Mouse (Mus musculus): Measurements from ENCODE around the gene Hk1.

Hk1 gene

DNA sequence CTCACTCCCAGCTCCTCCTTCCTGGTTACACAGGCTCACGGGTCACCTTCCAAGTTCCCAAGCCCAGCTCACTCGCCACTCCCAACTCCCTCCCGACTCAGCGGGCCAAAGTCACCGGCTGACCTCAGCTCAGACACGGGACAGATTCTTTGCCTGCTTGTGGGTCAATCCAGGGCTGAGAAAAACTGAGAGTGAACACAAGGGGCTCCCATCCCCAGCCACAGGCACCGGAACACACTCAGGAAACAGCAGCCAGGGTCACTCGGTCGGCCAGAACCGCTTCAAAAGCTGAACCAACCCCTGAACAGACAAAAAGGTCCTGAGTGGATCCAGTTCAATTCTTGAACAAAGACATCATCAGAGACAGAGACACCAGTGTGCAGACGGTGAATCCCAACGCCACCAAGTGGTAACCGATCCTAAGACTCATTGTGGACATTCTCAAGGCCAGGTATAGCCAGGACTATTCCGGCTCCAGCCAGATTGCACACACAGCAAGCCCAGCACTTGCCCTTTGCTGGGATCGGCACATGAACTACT, 65.8 kb downstream of the Hk1 start:
- no peak for DNase-seq

GRCm38 (mm10) chr10:62313140-62313539, 66.6 kb downstream of the Hk1 start:
- DNase-seq: no peak

DNA sequence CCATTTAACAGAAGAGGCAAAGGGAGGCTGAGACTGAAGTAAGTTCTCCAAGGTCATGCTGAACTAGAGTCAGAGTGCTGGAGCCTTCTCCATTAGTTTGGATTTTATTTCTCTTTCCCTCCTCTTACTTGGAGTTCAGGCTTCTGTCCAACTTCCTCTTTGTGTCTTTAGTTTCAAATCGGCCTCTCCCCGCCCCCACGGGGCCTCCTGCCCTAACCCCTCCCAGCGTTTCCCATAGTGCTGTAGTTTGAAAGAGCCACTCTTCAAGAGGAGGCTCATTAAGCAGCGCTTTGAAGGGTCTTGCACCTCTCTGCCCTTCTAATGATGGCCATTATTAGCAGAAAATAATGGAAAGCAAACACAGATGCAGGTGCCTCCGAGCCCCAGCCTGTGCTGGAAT, 68.2 kb downstream of the Hk1 start:
- DNase-seq: no peak

GRCm38 (mm10) chr10:62310259-62311039, 69.3 kb downstream of the Hk1 start:
- DNase-seq: no peak

GRCm38 (mm10) chr10:62309593-62309992, 70.1 kb downstream of the Hk1 start:
- no peak for DNase-seq

GRCm38 (mm10) chr10:62308896-62309491, 70.7 kb downstream of the Hk1 start:
- DNase-seq: no peak

DNA sequence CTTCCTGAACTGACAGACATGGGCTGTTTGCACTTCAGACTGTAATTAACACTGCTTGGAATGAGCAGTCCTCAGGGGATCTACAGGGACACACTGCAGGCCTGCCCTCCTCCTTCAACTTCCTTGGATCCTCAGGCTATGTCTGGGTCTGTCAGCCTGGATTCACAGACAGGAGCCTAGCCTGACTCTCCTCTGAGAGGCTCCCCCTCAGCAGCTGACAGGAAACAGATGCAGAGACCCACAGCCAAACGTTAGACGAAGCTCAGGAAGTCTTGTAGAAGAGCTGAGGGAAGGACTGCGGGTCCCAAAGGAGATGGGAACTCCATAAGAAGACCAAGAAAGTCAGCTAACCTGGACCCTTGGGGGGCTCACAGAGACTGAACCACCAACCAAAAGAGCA, 73.2 kb downstream of the Hk1 start:
- DNase-seq: no peak

GRCm38 (mm10) chr10:62305090-62305489, 74.6 kb downstream of the Hk1 start:
- DNase-seq: no peak

DNA sequence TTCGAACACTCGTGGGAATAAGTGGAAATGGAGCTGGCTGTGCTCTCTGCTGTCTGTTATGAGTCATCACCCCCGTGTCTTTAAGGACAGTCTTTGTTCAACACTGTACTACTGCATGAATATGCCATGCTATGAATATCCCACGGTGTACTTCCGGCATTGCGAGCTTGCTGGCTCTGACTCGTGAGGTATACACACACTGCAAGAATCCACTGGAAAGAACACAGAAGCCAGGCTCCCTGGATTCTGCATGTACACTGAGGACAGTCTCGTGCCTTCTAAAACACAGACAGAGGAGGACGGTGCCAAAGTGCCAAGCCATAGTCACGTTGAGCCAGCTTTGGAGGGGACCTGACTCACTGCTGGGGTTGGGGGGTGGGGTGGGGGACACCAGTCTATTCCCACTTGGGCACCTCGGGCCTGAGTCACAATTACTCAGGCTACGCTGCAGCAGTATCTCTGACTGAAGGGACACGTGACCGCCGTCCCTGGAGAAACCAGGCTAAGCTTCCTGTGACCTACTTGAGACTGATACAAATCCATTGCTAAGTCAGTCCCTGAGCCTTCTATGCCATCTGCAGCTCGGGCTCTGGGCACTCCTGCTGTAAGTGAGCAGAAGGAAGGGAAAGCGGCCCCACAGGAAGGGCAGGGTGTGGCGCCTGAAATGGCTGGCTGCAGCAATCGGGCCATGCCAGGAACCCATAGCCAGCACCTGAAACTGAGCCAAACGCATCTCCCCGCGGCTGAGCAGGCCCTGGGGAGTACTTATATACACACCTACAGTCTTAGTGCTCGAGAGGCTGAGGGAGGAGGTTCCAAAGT, 79.5 kb downstream of the Hk1 start:
- peak; percentile 72 for DNase-seq

DNA sequence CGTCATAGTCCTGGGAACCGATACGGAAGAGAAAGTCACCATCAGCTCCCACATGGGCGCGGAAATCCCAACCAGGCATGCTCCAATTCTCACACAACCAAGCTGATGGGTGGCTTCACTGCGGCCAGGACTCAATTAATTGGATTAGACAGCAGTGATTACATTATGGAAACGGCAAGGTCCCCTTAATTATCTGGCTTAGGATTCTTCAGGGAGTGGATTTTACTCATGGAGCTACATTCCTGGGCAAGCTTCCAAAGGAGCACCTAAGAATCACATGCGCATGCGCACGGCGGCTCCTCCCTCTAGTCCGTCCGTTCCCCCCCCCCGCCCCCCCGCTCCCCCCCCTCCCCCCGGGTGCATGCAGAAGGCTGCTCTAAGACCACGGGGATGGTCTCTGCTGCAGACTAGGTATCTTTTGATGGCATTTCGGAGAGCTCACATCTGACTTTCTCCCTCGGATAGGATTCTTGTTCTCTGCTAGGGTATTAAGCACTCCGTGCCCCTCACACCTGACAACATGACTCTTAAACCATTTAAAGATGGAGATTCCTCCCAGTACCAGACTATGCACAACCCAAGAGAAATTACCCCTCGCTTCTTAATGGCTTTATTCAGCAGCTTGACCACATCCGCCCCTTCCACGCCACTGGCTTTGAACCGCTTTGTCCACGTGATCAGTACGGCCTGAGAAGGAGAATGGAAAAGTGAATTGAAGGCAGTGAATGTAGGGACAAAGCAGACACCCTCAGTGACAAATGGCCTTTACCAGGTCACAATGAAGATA, 83.4 kb downstream of the Hk1 start:
- DNase-seq: no peak

- peak; percentile 54 for DNase-seq
These were observed 85.6 kb downstream of the Hk1 start for GRCm38 (mm10) chr10:62294112-62294511.

DNA sequence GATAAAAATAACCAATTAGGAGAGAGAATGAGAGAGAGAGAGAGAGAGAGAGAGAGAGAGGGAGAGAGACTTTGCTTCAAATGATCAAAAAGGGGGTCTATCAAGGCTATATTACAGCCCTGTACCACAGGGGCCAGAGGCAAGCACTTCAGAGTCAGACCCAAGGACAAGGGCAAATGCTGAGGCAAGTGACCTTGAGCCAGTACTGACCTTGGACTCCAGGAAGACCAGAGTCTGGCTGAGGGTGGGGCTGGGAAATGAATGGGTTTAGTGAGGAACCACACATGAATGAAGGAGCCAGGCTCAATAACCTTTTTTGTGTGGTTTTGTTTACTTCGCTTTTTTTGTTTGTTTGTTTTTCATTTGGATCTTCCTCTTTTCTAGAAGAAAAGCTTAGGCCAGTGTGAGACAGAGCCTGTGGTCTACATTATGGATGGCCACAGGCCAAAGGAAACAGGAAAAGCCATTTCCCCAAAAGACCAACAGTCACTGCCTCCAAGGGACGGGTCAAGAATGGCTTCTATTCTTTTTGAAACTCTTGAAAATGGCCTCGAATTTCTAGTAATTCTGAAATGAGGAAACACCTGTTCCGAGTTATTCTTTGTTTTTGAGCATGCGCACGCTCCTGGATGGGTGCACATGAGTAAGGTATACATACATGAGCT, 92.1 kb downstream of the Hk1 start:
- no peak for DNase-seq

- no peak for DNase-seq
These were observed 96.4 kb downstream of the Hk1 start for GRCm38 (mm10) chr10:62283206-62283792.

- peak; percentile 56 for DNase-seq
These were observed 96.9 kb downstream of the Hk1 start for GRCm38 (mm10) chr10:62282782-62283181.

- DNase-seq: no peak
These were observed 100.0 kb downstream of the Hk1 start for GRCm38 (mm10) chr10:62279671-62280070.

- no peak for DNase-seq
These were observed 100.6 kb downstream of the Hk1 start for GRCm38 (mm10) chr10:62279066-62279465.

GRCm38 (mm10) chr10:62277499-62278293, 102.0 kb downstream of the Hk1 start:
- no peak for DNase-seq

- DNase-seq: peak; percentile 79
These were observed 104.5 kb downstream of the Hk1 start for GRCm38 (mm10) chr10:62275235-62275634.

- DNase-seq: no peak
These were observed 110.4 kb downstream of the Hk1 start for GRCm38 (mm10) chr10:62269278-62269677.

DNA sequence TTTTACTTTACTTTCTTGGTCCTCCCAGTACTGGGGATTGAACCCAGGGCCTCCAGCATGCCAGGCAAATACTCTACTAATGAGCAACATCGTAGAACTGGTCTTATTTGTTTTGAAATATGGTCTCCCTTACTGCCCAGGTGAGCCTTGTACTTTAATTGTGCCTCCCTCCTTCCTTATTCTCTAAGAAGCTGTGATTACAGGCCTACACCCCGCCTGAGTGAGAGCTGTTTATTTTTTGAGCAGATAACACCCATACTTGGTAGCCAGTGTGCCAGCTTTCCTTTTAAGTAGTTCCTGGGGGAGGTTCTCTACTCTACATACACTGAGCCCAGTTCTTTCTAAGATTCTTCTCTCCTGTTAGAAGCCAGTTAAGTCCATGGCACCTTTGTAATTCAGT, 115.4 kb downstream of the Hk1 start:
- no peak for DNase-seq

All from right cerebral cortex, adult 18-20 months (tissue).